Mouse (Mus musculus) cortical plate, adult 2 months (tissue): Measurements from ENCODE around the gene Helb. TPM values are rescaled to one million over a fixed set of nuclear protein-coding genes. Genes with fewer than 3 reads are reported as not detected.

Experiments
- H3K27ac ChIP-seq: fragments of 200-500 bp; 2 replicates; pipeline ENCODE4 v1.5.1; 2012; ENCODE audit warnings: low read length, control low read depth, inconsistent platforms; ENCODE audit not compliant: insufficient read depth
- H3K4me1 ChIP-seq: fragments of 200-500 bp; 2 replicates; pipeline ENCODE4 v1.6.1; 2011; ENCODE audit warnings: low read length; ENCODE audit not compliant: control insufficient read depth, insufficient read depth
- H3K4me3 ChIP-seq: fragments of 200-500 bp; 2 replicates; pipeline ENCODE4 v1.5.1; 2011; ENCODE audit warnings: mild to moderate bottlenecking, low read length, control low read depth; ENCODE audit not compliant: insufficient read depth
- CTCF ChIP-seq: fragments of 200-500 bp; IDR thresholded peaks from 2 replicates; pipeline ENCODE4 v1.5.1; 2011; ENCODE audit warnings: mild to moderate bottlenecking, control low read depth, low read length; ENCODE audit not compliant: insufficient read depth; ENCODE audit errors: extremely low read depth
- POLR2A ChIP-seq: fragments of 200-500 bp; IDR thresholded peaks from 2 replicates; pipeline ENCODE4 v1.6.1; 2011; ENCODE audit warnings: mild to moderate bottlenecking, low read length, control low read depth; ENCODE audit not compliant: insufficient read depth; ENCODE audit errors: extremely low read depth
- polyA plus RNA-seq: library from polyadenylated mRNA; depleted of rRNA; stranded (reverse); fragments of >200 nt; gene quantifications from 2 replicates; pipeline ENCODE4 v1.2.3, GENCODE M21; 2012

The Helb gene
- polyA plus RNA-seq, 1 experiment = 6.2 TPM

DNA sequence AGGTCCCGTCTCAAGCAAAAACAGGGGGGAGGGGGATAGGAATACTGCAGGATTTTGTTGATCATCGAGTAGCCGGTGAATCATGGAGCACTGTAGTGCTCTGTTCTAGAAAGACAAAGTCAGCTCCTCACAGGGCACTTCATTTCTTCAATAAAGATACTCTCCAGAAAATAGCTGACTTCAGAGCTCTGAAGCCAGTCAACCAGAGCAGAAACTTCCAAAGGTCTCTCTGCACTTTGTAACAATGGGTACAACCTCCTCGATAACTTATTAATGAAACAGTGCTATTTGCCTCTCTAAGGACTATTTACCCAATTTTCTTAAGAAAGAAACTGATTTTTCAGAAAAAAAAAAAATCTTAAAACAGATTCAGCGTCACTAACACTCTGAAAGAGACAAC, 17.1 kb downstream of the Helb start:
- Histone ChIP-seq H3K27ac (no peak overlapping the region), H3K4me1 (no peaks in the 10 kb centered on the region), H3K4me3 (no peak overlapping the region)
- TF ChIP-seq CTCF = no peak
- no peak for TF ChIP-seq POLR2A

DNA sequence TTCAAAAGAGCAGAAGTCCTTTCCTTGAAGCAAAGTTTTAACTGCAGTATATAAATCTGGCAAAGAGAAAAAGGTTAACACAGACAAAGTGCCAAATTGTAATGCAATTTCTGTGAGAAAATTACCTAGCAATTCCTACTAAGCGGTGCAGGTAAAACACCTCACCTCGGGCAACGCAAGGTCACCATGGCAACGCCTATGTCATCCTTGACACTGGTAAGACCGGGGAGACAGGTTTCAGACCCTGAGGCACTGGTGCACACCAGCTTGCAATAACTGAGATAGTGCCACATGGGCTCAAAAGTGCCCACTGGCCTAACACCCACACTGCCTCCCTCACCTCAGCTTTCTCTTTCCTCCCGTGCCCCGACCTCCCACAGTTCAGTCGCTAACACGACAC, 17.7 kb downstream of the Helb start:
- Histone ChIP-seq H3K4me3 (no peak overlapping the region), H3K4me1 (no peaks in the 10 kb centered on the region), H3K27ac (no peak overlapping the region)
- TF ChIP-seq POLR2A (no peak), CTCF (no peak)

DNA sequence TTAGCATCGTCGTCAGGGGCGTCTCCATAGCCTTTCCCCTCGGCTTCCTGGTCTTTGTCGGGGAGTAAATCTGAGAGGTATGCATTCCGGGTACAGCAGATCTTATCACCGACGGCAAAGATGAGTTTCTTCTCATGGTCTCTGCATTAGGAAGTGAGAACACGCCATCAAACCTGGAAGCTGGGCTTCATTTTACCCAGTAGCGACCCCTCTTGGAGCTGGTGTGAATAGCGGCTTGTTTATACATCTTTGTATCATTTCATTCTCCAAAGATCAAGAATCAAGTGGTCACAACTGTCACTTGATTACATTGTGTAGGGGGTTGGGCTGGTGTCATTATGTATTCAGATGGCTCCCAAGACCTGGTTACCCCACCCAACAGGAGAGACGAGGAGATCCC, 20.2 kb downstream of the Helb start:
- TF ChIP-seq POLR2A (no peak), CTCF (no peak)
- Histone ChIP-seq H3K27ac (no peak overlapping the region), H3K4me3 (no peak overlapping the region), H3K4me1 (no peaks in the 10 kb centered on the region)

DNA sequence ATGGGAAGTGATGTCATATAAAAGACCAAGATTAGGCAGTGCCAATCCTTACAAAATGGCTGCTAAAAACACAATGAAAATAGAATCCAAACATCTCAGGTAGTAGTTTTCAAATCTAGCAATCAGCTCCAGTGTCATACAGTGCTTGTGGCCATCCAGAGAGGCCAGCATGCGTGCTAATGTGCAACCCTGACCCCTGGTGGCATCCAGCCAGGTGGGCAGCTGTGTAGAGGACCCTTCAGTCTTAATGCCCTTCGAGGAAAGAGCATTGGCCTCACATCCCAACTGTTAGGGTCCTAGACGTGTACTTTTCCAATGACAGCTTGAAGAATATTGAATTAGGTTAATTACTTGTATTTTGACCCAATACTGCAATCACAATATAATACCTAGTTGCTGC, 34.9 kb downstream of the Helb start:
- no peak overlapping the region for H3K4me3 ChIP-seq
- TF ChIP-seq POLR2A (no peak), CTCF (no peak)
- H3K4me1 ChIP-seq = no peaks in the 10 kb centered on the region
- no peak overlapping the region for H3K27ac ChIP-seq

DNA sequence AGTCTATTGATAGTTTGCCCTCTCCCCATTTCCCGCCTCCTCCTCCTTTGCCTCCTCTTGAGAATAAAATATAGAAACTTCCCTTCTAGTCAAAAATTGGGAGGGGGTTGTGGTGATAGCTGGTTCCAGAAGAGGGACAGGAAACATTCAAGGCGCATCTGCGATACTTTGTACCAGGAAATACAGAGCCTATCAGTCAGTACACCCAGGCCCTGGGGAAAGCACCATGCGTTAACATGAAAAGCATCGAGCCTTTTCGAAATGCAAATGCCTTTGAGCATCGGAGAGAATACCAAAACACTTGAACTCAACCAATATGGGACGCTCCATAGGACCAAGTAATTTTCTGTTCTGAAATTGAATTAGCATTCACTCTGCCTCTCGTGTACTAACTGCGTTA, 46.5 kb downstream of the Helb start:
- Histone ChIP-seq H3K4me1 (no peaks in the 10 kb centered on the region), H3K27ac (no peak overlapping the region), H3K4me3 (no peak overlapping the region)
- TF ChIP-seq CTCF (no peak), POLR2A (no peak)

DNA sequence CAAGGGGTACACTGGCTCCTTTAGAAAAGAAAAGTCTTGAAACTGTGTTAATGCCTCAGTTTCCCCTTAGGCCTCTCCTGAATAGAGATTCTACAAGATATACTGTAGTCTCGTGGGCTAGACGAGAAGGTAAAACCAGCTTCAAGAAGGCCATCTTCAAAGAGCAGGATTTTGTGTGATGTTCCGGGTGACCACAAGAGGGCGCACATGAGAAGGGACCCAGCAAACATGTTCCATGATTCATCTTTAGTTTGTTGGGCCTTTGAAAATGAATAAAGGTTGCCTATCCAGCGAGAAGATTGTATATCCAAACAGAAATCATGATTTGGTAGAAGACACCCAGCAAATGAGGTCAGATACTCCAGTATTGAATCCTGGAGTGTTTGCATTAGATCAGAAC, 48.4 kb downstream of the Helb start:
- H3K4me1 ChIP-seq = no peaks in the 10 kb centered on the region
- H3K27ac ChIP-seq = no peak overlapping the region
- no peak overlapping the region for H3K4me3 ChIP-seq
- TF ChIP-seq POLR2A = no peak
- TF ChIP-seq CTCF = peak; percentile 82

DNA sequence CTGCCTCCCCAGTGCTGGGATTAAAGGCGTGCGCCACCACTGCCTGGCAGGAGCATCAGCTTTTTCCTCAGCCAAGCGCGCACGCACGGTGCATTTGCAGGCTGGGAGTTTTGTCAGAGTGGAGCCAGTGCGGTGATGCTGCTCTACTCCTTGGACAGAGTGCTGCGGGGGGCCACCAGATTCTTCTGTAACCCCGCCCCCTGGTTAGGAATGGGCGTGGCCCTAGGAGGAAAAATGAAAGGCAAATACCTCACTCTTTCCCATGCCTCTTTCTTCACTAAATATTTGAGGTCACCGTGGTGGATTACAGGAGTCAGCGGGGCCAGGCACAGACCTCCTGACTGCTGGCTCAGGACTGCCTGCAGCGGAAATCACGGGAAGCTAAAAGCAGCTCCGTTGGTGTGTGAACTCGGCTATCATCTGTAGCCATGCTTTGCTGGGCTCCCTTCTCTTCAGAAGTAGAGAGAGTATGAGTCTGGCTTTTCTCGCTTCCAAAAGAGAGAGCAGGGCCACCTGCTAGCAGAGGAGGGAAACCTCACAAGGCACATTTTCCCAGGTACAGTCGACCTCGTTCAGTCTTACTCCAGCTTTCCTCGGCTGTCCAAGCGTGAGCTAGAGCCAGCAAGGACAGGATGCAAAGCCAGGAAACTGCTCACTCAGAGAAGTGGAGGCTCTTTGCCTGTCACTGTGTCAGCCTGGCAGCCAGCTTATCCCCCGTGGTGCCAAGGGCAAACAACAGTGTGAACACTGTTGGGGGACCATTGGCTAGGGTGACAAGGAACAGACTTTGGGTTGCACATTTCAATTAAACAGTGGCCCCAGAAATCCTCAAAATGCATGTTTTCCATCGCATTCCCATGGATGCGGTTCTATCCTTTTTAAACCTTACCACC, 51.3 kb downstream of the Helb start:
- Histone ChIP-seq H3K4me1 (no peaks in the 10 kb centered on the region), H3K4me3 (no peak overlapping the region), H3K27ac (no peak overlapping the region)
- TF ChIP-seq CTCF (no peak), POLR2A (no peak)

DNA sequence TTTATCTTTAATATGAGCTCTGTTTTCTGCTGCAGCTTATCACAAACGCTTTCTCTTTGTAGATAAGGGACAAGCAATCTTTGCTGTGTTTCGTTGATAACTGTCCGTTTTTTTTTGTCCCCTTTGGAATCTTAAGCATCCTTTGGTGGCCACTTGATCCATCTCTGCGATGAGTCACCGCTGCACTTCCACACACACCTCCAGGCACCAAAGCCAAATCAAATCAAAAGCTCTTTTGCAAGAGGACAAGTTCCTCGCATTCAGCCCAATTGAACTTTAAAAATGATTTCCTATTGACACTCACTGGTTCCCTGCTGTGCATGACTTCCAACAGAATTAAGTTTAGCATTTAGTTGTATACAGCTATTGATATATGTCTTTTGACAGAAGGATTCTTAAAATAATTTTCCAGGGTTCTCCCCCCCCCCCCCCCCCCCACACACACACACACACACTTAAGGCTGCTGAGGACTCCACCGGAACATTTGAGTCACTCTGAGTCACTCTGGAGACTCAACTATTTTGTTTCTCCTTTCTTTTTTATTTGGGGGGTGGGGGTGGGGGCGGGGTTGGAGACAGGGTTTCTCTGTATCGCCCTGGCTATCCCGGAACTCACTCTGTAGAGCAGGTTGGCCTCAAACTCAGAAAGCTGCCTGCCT, 52.1 kb downstream of the Helb start:
- Histone ChIP-seq H3K4me3 (no peak overlapping the region), H3K4me1 (no peaks in the 10 kb centered on the region), H3K27ac (no peak overlapping the region)
- no peak for TF ChIP-seq CTCF
- no peak for TF ChIP-seq POLR2A

DNA sequence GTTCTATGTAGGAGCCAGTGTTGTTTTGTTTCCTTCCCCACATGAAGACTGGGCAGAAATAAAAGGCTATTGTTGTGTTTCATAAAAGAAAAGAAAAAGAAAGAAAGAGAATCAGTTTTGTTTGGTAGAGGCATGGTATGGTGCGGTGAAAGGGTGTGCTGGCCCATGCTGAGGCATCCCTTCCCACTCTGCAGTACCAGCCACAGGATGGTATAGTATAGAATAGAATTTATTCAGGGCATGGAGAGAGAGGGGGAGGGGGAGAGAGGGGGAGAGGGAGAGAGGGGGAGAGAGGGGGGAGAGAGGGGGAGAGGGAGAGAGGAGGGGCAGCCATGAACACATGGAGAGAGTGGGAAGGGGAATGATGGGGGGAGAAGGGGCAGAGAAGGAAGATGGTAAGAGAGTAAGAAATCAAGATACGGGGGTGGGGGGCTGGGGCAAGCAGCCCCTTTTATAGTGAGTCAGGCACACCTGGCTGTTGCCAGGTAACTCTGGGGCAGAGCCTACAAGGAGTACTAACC, 68.0 kb downstream of the Helb start:
- TF ChIP-seq CTCF = no peak
- no peak for TF ChIP-seq POLR2A
- Histone ChIP-seq H3K4me1 (no peaks in the 10 kb centered on the region), H3K27ac (no peak overlapping the region), H3K4me3 (no peak overlapping the region)

DNA sequence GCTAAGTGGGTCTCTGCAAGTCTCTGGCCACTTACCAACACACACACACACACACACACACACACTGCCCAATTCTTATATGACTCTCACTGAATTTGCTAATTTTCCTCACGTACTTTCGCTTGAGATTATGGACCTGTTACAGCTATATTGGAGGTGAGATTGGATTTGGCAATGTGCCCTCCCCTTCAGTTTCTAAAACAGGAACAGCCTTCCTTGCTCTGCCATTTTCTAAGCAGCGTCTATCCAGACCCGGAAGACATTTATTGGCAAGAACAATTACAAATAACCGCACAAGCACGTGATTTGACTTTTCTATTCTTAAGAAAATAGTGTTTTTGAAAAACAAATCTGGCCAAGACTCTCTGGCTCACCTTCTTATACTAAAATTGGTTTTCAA, 68.5 kb downstream of the Helb start:
- Histone ChIP-seq H3K27ac (no peak overlapping the region), H3K4me3 (no peak overlapping the region), H3K4me1 (no peaks in the 10 kb centered on the region)
- no peak for TF ChIP-seq CTCF
- TF ChIP-seq POLR2A = no peak
